Mouse (Mus musculus) heart, postnatal 14 days (tissue): ENCODE data around the gene Sec11a. TPM values are rescaled to one million over a fixed set of nuclear protein-coding genes. Genes with fewer than 3 reads are reported as not detected.
A peak's percentile ranks its signal among the peaks of the same experiment; 100 is the strongest.
"Not testable (repeated sequence)": the region's sequence is repeated elsewhere in the genome, so short reads cannot be mapped to it uniquely, and the experiment has no call there.

Source experiments
- DNase-seq, 2 experiments: peaks; one replicate each; pipeline ENCODE4 v3.0.0; 2021 to 2022
- intact Hi-C: fragments of 180-260 bp; cut with DNase I; formaldehyde crosslinking; loops from one replicate; pipeline ENCODE4 v1.15.1; 2025
- long read RNA-seq, 2 experiments: library from polyadenylated mRNA; stranded (forward); transcript quantifications; one replicate each; pipeline ENCODE4 v2.0.0; 2021
- total RNA-seq, 2 experiments: library from RNA; stranded (reverse); gene quantifications; 2 replicates each; pipeline ENCODE4 v1.2.3; 2021

Gene Sec11a
- 10 to 100 TPM; 50.2 to 61.5 TPM for total RNA-seq
- long read RNA-seq, experiment 1, transcript Sec11a-201 (6 exons, 1,345 nt) = major isoform, 70 of 76 reads
- long read RNA-seq, experiment 1, partial matches to known transcripts = 1 of 76 reads
- long read RNA-seq, experiment 1, other reads (novel, unspliced or antisense) = 3 of 76 reads
- long read RNA-seq, experiment 2, transcript Sec11a-201 (6 exons, 1,345 nt) = major isoform, 41 of 47 reads
- long read RNA-seq, experiment 2, partial matches to known transcripts = 0 of 47 reads
- long read RNA-seq, experiment 2, other reads (novel, unspliced or antisense) = 4 of 47 reads

DNA sequence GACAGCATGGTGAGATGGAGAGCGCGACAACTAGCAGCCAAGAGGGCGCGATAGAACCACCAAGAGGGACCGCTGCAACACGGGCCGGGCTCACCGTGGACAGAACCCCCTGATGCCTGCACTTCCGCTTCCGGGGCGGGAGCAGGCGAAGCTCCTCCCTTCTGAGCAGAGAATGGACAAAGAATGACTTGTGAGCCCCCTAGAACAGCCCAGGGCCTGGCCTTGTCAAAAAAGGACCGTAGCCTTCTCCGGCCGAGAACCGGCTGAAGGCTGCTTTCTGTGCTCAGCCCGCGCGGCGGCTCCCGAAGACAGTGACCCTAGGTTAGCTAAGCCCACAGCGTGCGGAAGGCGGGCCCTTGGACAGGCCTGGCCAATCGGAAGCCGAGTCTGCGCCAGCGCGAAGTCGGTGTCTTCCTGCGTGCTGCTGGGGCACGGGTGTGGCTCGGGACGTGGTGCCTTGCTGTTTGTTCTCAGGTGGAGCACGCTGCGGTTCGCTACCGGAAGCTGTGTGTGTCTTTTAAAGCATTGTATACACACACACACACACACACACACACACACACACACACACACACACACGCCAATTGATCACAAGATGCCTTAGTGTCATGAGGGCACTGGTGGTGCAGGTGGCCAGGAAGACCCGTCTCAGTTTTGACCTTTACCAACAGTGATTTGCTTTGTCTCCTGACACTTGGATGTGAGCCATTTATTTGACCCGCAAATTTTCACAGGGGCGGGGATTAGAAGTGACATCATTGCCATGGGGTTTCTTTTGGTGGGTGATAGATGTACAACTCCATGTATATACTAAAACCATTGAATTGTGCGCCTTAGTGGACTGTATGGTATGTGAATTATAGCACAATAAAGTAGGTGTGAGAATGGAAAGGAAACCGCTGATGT lies at the start of gene Sec11a:
Gene Sec11a (minus strand): TSS at position 336 of the 906 bp plus-strand sequence.
- DNase-seq = peak; percentile 93 to 94
- intact Hi-C loops = loop anchor here (2.0 to 5.0 kb wide), 2 partner anchors 45 kb away; partner anchors contain the start of genes Wdr73 and Zfp592

DNA sequence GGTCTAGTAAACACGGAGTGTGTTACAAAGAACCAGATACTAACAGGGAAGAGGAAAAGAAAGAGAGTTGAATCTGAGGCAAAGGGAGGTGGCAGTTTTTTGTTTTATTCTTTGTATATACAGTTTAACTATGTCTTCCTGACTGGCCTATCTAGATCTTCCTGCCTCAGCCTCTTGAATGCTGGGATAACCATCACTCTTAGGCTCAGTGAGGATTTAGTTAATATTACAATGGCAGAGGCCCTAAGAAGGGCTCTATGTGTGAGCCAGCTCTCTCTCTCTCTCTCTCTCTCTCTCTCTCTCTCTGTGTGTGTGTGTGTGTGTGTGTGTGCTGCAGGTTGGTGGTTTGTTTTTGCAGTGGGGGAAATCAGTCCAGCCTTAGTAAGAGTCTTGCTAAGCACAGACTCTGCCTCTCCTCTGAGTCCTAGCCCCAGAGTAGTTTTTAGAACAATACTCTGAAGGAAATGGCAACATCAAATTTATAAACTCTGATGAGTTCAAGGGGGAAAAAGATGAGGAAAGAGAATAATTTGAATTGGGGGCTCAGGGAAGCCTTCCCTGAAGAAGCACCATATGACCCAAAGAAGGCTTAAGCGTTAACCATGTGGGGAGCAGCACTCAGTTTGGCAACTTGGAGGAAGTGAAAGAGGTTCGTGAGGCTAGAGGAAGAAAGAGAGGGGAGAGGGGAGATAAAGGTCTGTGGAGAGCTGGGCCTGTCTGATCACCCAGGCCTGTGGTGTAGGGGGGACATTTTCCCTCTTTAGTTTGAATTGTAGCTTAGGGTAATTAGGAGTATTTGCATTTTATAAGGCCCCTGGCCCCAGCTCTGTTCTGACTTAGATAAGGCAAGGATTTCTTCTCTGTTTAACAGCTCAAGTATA lies 47.9 kb upstream of the Sec11a start:
- DNase-seq = peak in 1 of 2 experiments; percentile 14
- intact Hi-C loops = no loop called here

DNA sequence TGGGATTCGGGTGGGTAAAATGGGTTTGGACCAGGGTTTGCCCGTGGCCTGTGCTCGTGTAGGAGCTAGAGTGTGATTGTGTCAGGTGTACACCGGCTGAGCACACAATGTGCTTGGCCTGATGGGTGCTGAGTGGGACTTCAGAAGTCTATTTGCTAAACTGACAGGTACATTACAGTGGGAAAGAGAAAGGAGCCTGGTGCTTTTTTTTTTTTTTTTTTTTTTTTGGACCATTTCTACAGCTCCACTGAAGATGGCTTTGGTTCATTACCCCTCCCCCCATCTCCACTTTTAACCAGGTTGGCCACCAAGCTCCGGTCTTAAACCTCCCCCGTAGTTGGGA lies 47.1 kb upstream of the Sec11a start:
- no peak for DNase-seq
- intact Hi-C loops = loop anchor here (5.0 kb wide), 4 partner anchors 63 to 163 kb away; partner anchors contain the start of genes Alpk3, Wdr73 and Zscan2

DNA sequence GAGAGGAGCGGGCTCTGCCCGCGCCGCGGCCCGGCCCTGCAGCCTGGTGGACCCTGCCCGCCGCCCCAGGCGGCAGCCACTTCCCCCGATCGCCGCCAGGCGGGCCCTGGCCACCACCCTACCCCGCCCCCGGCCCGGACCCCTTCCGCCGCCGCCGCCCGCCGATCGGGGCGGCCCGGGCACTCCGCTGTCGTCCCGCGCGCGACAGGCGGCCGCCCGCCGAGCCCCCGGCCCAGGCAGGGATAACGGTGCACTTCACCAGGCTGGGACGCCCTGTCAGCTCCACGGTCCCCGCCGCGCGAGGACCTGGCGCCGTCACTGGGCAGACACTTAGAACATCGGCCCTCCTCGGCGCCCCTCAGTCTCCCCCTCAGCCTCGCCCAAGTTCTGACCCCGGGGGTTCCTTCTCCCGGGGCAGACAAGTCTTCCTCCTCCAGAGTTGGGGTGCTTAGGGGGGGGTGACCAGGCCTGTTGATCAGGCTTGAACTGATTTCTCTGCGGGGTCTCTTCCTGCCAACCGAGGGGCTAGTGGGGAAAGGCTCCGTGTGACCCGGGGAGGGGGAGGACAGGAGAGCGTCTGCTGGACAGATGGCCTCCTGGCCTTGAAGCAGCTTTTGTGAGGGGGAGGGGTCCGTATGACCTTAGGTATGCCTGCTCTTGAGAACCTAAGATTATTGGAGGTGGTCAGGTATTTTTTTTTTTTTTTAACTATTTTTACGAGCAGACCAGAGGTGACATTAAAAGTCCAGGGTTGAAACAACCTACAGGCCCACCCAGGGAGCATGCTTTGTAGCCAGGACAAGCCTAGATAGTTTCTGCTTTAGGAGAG lies 46.5 kb upstream of the Sec11a start:
- intact Hi-C loops = loop anchor here (2.0 to 5.0 kb wide), 5 partner anchors 45 to 163 kb away; partner anchors contain the start of genes Alpk3, Wdr73 and Zscan2
- peak in 1 of 2 experiments; percentile 70 for DNase-seq

DNA sequence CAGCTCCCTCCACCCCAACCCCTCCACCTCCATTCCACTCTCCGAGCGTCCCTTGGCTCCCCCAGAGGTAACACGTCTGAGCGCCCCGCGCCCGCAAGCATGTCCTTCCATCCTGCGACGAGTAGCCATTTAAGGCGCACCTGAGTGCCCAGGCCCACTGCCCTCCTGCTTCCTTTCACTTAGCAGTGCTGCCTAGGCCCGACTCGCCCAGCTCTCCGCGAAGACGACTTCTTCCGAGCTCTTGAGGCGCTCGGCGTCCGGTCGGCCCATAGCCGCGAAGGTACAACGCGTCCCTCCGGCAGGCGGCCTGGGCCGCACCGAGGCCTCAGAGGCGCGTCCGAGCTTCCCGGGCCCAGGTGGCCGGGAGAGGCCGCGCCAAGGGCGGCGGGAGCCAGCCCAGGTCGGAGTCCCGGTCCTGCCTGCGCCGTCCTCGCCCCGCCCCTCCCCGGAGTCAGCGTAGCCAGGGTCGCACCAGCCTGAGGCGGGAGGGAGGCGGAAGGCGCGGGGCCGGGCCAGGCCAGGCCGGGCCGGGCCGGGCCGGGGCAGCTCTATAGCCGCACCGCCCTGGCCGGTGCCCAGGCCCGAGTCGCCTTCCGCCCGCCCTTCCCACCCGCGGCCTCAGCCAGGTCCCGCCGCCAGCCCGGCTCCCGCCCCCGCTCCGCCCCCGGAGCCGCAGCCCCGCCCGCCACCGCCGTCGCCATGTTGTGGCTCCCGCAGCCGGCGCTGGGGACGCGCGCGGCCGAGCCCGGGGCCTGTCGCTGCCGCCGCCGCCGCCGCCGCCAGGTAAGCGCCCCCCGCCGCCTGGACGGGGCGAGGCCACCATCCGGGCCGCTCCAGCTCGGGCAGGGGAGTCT lies 45.6 kb upstream of the Sec11a start, which contains the start of gene Zfp592:
Gene Zfp592 (plus strand): TSS at position 702 of the 854 bp plus-strand sequence.
- DNase-seq = peak; percentile 88 to 93
- intact Hi-C loops = loop anchor here (2.0 to 5.0 kb wide), 5 partner anchors 44 to 164 kb away; partner anchors contain the start of genes Alpk3, Wdr73 and Zscan2

DNA sequence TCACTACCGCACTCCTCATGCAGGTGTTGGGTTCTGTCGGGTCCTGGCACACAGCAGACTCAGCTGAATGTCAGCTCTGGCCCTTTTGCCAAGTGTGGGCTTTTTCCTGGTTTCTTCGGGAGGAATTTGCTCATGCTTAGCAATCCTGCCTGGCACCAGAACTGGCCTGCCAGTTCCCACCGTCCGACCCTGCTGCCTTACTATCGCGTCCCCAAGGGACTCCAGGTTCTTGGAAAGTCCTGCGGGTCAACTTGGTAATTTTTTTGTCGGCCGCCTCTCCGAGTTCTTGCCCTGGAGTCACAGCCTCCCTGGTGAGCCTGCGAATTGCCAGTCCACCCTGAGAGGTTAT lies 45.0 kb upstream of the Sec11a start:
- no peak for DNase-seq
- intact Hi-C loops = loop anchor here (2.0 to 5.0 kb wide), 5 partner anchors 44 to 165 kb away; partner anchors contain the start of genes Alpk3, Wdr73 and Zscan2

DNA sequence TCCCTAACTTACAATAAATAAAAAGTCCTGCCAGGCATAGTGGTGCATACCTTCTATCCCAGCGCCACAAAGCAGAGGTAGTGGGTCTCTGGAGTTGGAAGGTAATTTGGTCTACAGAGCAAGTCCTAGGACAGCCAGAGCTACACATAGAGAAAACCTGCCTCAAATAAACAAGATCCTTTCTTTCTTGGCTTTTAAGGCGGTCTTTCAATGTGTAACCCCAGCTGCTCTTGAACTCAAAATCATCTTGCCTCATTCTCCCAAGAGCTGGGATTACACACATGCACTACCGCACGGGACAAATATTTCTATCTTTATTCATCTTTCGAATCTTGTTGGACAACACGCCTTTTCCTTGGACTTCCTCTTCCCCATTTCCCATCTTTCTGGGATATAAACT lies 44.5 kb upstream of the Sec11a start:
- intact Hi-C loops = loop anchor here (2.0 to 5.0 kb wide), 5 partner anchors 43 to 165 kb away; partner anchors contain the start of genes Alpk3, Wdr73 and Zscan2
- no peak for DNase-seq

DNA sequence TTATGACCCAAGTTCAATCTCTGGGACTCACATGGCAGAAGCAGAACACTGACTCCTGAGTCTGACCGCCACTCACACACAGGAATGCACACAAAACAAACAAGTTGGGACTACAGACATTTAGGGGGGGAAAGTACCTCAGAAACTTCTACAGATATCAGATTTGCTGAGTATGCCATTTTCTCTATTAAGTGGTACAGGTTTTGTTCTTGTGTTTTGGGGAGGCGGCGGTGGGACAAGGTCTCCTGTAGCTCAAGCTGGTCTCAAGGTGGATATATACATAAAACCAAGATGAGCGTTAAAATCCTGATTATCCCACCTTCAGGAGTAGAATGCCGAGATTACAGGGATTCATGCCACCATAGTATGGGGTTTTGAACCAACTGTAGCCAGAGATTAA lies 44.0 kb upstream of the Sec11a start:
- intact Hi-C loops = loop anchor here (5.0 kb wide), 4 partner anchors 66 to 166 kb away; partner anchors contain the start of genes Alpk3, Wdr73 and Zscan2
- no peak for DNase-seq

DNA sequence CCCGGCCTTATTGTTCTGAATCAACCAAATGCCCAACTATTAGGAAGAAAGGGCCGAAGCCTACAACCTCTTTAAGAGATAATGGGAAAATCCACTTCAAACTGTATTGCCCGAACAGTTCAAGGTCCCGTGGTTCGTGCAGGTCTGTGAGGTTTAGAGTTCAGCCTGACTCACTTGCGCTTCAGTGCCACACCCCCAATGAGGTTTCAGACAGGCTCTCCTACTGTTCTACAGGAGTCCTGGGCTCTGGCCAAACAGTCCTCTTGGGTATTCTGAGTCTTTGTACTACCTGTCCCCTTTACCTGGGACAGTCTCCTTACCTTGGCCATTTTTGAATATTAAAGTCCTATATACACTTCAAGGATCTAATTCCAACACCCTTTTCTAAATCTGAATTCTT lies 42.7 kb upstream of the Sec11a start:
- intact Hi-C loops = loop anchor here (5.0 kb wide), 4 partner anchors 67 to 167 kb away; partner anchors contain the start of genes Alpk3, Wdr73 and Zscan2
- no peak for DNase-seq

DNA sequence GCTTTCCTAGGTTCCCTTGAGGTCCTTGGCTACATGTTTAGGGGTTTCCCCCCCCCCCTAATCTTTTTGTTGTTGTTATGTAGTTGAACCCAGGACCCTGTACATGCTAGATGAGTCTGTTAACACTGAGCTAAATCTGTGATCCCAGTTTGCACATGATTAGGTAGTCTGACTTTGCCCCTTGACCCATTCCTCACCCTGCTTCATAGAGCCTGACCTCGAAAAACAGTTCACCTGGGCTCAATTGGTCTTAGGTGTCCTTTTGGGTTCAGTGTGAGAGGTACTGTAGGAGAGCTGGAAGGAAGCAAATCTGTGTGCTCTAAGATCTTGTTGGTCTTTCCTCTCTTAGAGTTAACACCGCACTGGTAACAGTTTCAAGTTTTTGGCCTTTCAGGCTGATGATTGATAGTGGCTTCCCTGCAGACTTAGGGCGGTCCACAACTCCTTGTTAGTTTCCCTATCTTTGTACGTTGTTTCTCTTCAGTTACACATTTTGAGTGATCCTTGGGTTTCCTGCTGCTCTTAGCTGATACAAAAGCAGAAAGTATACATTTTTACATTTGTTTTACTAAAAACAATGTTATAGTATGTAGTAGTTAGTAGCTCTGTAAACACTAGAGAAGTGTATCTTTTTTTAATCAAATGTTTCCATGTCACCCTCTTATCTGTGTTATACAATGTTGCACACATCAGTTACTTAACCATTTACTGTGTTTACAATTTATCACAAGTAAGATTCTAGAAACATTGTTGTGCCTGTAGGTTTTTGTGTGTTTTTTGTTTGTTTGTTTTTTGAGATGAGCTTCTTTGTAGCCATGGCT lies 40.4 kb upstream of the Sec11a start:
- DNase-seq = no peak
- intact Hi-C loops = no loop called here

DNA sequence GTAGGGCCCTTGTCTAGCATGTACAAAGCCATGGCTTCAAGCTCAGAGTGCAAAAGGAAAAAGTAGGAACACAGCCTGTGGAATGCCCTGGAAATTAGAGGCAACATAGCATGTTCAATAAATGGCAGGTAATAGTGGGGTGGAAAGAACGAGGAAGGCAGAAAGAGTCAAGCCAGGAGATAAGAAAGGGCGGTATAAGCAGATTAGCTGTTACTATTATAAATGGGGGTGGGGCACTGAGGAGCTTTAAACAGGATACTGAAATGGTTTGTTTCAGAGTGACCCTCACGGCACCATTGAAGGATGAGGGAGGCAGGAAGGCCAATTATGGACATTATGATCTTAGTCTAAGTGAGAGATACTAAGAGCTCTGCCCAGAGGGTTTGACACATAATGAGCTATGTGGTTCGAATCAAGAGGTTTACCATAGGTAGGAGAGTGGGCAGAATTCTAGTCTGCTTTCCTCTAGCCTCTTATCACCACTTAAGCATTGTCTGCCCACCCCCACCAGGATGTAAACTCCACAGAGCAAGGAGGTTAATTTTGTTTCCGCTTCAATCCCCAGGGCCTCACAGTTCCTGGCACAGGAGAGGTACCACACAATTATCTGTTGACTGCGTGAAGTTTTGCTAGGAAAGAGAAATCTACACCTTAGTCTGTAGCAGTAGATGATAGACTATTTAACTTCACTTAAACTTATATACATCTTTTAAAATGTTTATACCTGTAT lies 39.0 kb upstream of the Sec11a start:
- intact Hi-C loops = no loop called here

DNA sequence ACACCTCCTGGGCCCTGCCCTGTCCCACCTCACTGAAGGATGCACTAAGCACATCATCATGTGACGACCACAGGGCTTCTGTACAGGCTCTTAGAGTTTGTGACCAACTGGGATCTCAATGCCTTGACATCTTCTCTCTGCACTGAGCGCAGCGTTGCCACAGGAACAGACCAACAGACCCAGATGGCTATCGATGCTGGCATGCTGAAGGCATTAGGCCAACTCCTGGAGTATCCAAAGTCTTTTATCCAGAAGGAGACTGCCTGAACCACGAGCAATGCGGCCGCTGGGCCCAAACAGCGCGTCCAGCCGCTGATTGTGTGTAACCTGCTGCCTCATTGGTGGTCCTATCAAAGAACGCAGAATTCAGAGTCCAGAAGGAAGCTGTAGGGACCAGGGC lies 33.0 kb upstream of the Sec11a start:
- DNase-seq = no peak
- intact Hi-C loops = no loop called here

More for the DNA sequence above, 39.0 kb upstream of the Sec11a start:
- no peak for DNase-seq

DNA sequence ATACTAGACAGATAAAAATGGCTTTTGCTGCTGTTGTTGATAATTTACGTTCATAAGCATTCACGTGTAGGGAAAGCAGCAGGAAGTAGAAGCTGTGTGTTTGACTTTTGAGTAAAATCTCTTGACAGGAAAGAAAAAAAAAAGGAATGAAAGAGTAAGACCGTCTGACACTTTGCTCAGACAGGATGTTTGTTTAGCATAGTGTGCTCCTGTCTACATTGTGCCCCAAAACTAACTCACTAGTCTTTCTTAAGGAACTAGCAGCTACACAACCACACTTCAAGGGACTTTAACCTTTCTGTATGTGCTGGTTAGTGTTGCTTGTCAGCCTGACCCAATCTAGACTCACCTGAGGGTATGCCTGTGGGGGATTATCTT lies 26.0 kb upstream of the Sec11a start:
- intact Hi-C loops, DNase-seq: not testable (repeated sequence)

DNA sequence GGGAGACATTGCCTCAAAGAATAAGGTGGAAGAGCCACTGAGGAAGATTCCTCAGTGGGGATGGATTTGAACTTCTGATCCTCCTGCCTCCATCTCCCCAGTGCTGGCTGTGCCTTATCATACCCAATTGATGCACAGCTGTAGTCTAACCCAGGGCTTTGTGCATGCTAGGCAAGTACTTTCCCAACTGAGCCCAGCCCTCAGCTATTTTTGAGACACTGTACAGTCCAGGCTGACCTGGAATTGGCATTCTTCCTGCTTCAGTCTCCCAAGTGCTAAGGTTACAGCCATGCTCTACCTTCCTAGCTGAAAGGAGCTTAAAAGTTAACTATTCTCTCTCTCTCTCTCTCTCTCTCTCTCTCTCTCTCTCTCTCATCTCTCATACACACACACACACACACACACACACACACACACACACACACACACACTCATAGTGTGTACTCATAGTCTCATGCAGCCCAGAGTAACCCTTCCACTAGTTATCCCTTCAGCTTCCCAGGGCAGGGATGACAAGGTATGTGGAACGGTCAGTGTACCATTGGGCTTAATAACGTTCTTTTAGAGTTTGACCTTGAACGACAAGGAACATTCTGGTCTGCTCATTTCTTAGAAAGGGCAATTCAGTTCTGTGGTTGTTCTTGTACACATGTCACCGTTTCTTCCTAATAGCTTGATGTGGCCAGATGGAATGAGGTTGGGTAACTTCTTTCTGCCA lies 25.5 kb upstream of the Sec11a start:
- DNase-seq, intact Hi-C loops: not testable (repeated sequence)

DNA sequence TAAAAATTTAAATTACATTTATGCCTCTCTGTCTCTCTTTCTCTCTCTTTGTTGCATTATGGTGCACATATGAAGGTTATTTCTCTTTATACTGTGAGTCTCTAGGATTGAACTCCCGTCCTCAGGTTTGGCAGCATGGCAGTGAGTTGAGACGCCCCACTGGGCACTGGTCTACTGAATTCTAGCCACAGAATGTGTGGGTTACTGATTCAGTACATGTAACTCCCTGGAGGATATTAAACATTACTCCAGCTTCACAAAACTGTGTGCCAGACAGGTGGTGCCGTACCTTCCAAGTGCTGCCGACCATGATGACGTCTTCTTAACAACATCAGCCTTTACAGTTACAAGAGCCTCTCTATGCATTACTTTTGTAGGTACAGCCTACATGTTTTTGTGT lies 24.5 kb upstream of the Sec11a start:
- DNase-seq = no peak
- intact Hi-C loops = no loop called here

DNA sequence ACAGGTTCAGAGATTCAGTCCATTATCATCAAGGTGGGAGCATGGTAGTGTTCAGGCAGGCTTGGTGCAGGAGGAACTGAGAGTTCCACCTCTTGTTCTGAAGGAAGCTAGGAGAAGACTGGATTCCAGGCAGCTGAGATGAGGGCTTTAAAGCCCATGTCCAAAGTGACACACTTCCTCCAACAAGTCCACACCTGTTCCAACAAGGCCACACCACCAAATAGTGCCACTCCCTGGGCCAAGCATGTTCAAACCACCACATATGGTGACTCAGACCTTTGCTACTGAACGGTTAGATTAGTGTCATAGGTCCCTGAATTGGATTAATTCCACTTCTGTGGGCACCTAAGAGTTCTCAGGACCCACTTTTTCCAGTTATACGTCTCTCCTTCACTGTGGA lies 23.8 kb upstream of the Sec11a start:
- intact Hi-C loops = no loop called here
- DNase-seq = no peak
